Mouse (Mus musculus) bone marrow macrophage, adult 2 months (primary cell): Measurements from ENCODE around the gene Cela1.

Experiments used
- CTCF ChIP-seq: IDR thresholded peaks from 2 replicates; pipeline ENCODE4 v1.5.1; 2012; ENCODE audit warnings: low read depth, mild to moderate bottlenecking, low read length, moderate library complexity
- POLR2A ChIP-seq: IDR thresholded peaks from 2 replicates; pipeline ENCODE4 v1.6.1; 2012; ENCODE audit warnings: mild to moderate bottlenecking, low read depth, low read length, borderline replicate concordance

- TF ChIP-seq CTCF (no peak), POLR2A (no peak)
These were observed at the start of gene Cela1 for GRCm38 (mm10) chr15:100687430-100687971.
